Mouse (Mus musculus) CH12.LX (cell line): ENCODE data around the gene Lmf2.

ENCODE experiments used
- CHD1 ChIP-seq: IDR thresholded peaks from 2 replicates; pipeline ENCODE4 v1.6.1; 2012; ENCODE audit warnings: low read depth, low read length, improper control_type of control experiment, inconsistent platforms
- CTCF ChIP-seq, 2 experiments: IDR thresholded peaks in 1 of 2; conservative IDR thresholded peaks in 1 of 2; 2 replicates each; pipeline ENCODE4 v1.5.1; 2011 to 2012; ENCODE audit warnings: low read depth in 2 of 2, low read length in 2 of 2, improper control_type of control experiment in 1 of 2, inconsistent platforms in 1 of 2, mild to moderate bottlenecking in 1 of 2, moderate library complexity in 1 of 2
- E2F4 ChIP-seq: IDR thresholded peaks from 2 replicates; pipeline ENCODE4 v1.6.1; 2011; ENCODE audit warnings: low read depth, low read length, improper control_type of control experiment; ENCODE audit not compliant: insufficient replicate concordance
- GABPA ChIP-seq: IDR thresholded peaks from 2 replicates; pipeline ENCODE4 v1.6.1; 2012; ENCODE audit warnings: low read depth, low read length, improper control_type of control experiment, inconsistent platforms; ENCODE audit not compliant: insufficient replicate concordance
- POLR2A ChIP-seq: IDR thresholded peaks from 2 replicates; pipeline ENCODE4 v1.6.1; 2011; ENCODE audit warnings: low read depth, mild to moderate bottlenecking, improper control_type of control experiment, low read length
- POLR2AphosphoS2 ChIP-seq: IDR thresholded peaks from 2 replicates; pipeline ENCODE4 v1.6.1; 2011; ENCODE audit warnings: low read depth, low read length, improper control_type of control experiment
- RCOR1 ChIP-seq: conservative IDR thresholded peaks from 2 replicates; pipeline ENCODE4 v1.6.1; 2012; ENCODE audit warnings: low read depth, mild to moderate bottlenecking, inconsistent platforms, low read length, improper control_type of control experiment
- TBP ChIP-seq: conservative IDR thresholded peaks from 2 replicates; pipeline ENCODE4 v1.6.1; 2011; ENCODE audit warnings: low read depth, low read length, improper control_type of control experiment
- USF1 ChIP-seq: IDR thresholded peaks from 2 replicates; pipeline ENCODE4 v1.6.1; 2014; ENCODE audit warnings: low read depth, mild to moderate bottlenecking, inconsistent platforms, low read length, improper control_type of control experiment

- no peak for TF ChIP-seq POLR2AphosphoS2
- no peak for TF ChIP-seq USF1
- TF ChIP-seq POLR2A: no peak
- TF ChIP-seq CTCF (conservative IDR thresholded peaks at IDR 0.05 in 1 of 2, IDR thresholded peaks at IDR 0.05 in 1 of 2; ENCODE audit: low read depth in 2 of 2, low read length in 2 of 2): no peak
- TF ChIP-seq CHD1: no peak
- TF ChIP-seq RCOR1: no peak
- TF ChIP-seq GABPA: no peak
- TF ChIP-seq E2F4: no peak
- TF ChIP-seq TBP: no peak
Observed at GRCm38 (mm10) chr15:89390081-89390480, 34.6 kb upstream of the Lmf2 start.
